Mouse (Mus musculus) adrenal gland, adult 18-20 months (tissue): ENCODE results near the gene Fbxw9. TPM values are rescaled to one million over a fixed set of nuclear protein-coding genes. Genes with fewer than 3 reads are reported as not detected.

Experiments
- DNase-seq, 2 experiments: peaks; one replicate each; pipeline ENCODE4 v3.0.0; 2021 to 2022; ENCODE audit warnings: low spot score in 2 of 2
- long read RNA-seq, 2 experiments: library from polyadenylated mRNA; stranded (forward); transcript quantifications; one replicate each; pipeline ENCODE4 v2.0.0; 2021
- total RNA-seq, 2 experiments: library from RNA; stranded (reverse); gene quantifications; 1 replicate in 1 of 2; 2 replicates in 1 of 2; pipeline ENCODE4 v1.2.3; 2021

Fbxw9 gene
- 10 to 100 TPM; 11.1 to 18.1 TPM for total RNA-seq
- long read RNA-seq, experiment 1, transcript Fbxw9-201 (10 exons, 1,907 nt): major isoform, 5 of 10 reads
- long read RNA-seq, experiment 1, partial matches to known transcripts: 0 of 10 reads
- long read RNA-seq, experiment 1, other reads (novel, unspliced or antisense): 4 of 10 reads
- long read RNA-seq, experiment 2, transcript Fbxw9-201 (10 exons, 1,907 nt): major isoform, 29 of 39 reads
- long read RNA-seq, experiment 2, partial matches to known transcripts: 1 of 39 reads
- long read RNA-seq, experiment 2, other reads (novel, unspliced or antisense): 5 of 39 reads

GRCm38 (mm10) chr8:85059879-85060616 lies at the start of gene Fbxw9:
Gene Fbxw9 (plus strand): TSS chr8:85060055.
- peak; percentile 85 to 86 for DNase-seq

- no peak for DNase-seq
Observed at GRCm38 (mm10) chr8:85011242-85011641, 48.6 kb upstream of the Fbxw9 start.

- peak; percentile 63 to 66 for DNase-seq
Observed at GRCm38 (mm10) chr8:85013230-85013840, 46.5 kb upstream of the Fbxw9 start.

- DNase-seq: no peak
Observed at GRCm38 (mm10) chr8:85014431-85014830, 45.4 kb upstream of the Fbxw9 start, which contains the start of gene Best2. Gene Best2 (minus strand): TSS chr8:85014531.

- no peak for DNase-seq
Observed at GRCm38 (mm10) chr8:85016724-85017123, 43.1 kb upstream of the Fbxw9 start.

GRCm38 (mm10) chr8:85017209-85017608 lies 42.6 kb upstream of the Fbxw9 start:
- DNase-seq: no peak

- DNase-seq: no peak
Observed at GRCm38 (mm10) chr8:85021514-85022055, 38.3 kb upstream of the Fbxw9 start.

- no peak for DNase-seq
Observed at GRCm38 (mm10) chr8:85023846-85024245, 36.0 kb upstream of the Fbxw9 start.

GRCm38 (mm10) chr8:85025098-85025932 lies 34.5 kb upstream of the Fbxw9 start, which contains the start of gene Asna1:
Gene Asna1 (minus strand): TSS chr8:85025281.
- DNase-seq: peak; percentile 72 to 74

- DNase-seq: peak; percentile 93 to 97
Observed at GRCm38 (mm10) chr8:85026670-85027515, 33.0 kb upstream of the Fbxw9 start, which contains the start of gene Trir. Gene Trir (plus strand): TSS chr8:85026823.

- DNase-seq: no peak
Observed at GRCm38 (mm10) chr8:85027516-85027855, 32.4 kb upstream of the Fbxw9 start.

GRCm38 (mm10) chr8:85027922-85028321 lies 31.9 kb upstream of the Fbxw9 start:
- DNase-seq: no peak

- no peak for DNase-seq
Observed at GRCm38 (mm10) chr8:85029271-85029670, 30.6 kb upstream of the Fbxw9 start.

GRCm38 (mm10) chr8:85032622-85033311 lies 27.1 kb upstream of the Fbxw9 start:
- DNase-seq: no peak

GRCm38 (mm10) chr8:85033867-85034266 lies 26.0 kb upstream of the Fbxw9 start:
- no peak for DNase-seq

- peak; percentile 55 to 58 for DNase-seq
Observed at GRCm38 (mm10) chr8:85034764-85035163, 25.1 kb upstream of the Fbxw9 start.

- DNase-seq: no peak
Observed at GRCm38 (mm10) chr8:85035165-85035727, 24.6 kb upstream of the Fbxw9 start.

- peak in 1 of 2 experiments; percentile 39 for DNase-seq
Observed at GRCm38 (mm10) chr8:85035728-85036310, 24.0 kb upstream of the Fbxw9 start.

- no peak for DNase-seq
Observed at GRCm38 (mm10) chr8:85036381-85036717, 23.5 kb upstream of the Fbxw9 start.
